Mouse (Mus musculus) brain, embryonic 14.5 days (tissue): ENCODE results near the gene Traf2.

ENCODE experiments used
- CTCF ChIP-seq: fragments of 200-500 bp; IDR thresholded peaks from 2 replicates; pipeline ENCODE4 v1.5.1; 2012; ENCODE audit warnings: inconsistent platforms, mild to moderate bottlenecking, moderate library complexity, borderline replicate concordance; ENCODE audit not compliant: insufficient read depth, insufficient read length; ENCODE audit errors: extremely low read depth
- POLR2A ChIP-seq: fragments of 200-500 bp; IDR thresholded peaks from 2 replicates; pipeline ENCODE4 v1.6.1; 2012; ENCODE audit warnings: mild to moderate bottlenecking, inconsistent platforms, borderline replicate concordance; ENCODE audit not compliant: poor library complexity, insufficient read depth, insufficient read length, severe bottlenecking; ENCODE audit errors: extremely low read depth

DNA sequence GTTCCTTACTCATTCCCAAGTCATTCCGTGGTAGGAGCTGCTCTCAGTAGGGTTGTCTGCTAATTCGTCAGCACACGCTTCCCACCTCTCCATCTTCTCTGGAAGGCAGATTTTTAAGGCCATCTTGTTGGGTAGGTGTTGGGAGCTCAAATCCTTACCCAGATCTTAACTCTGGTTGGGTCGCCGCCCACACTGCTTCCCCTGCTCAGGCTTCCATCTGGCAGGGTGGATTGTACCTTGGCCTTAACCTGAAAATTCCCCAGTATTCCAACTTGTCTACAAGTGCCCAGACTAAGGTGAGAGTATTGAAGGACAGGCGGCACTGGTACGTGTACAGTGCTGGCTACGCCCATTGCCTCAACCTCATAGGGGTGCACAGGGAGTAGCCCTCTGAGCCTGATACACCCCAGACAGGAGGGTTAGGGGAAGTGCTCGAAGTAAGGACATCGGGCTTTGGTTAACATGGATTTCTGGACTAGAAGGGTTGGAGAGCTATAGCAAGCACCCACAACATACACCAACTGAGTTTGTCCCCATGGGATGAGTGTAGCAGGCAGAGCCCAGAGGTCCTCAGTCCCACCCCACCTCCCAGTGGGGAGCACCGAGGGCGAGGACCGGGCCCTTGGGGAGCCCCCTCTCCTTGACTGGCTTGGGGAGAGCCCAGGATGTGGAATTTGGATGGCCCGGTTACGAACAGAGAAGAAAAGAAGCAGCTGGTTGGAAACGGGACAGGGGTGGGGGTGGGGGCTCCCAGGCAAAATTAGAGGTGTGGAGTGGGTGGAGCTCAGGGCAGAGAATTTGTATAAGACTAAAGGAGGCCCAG lies 29.5 kb upstream of the Traf2 start:
- TF ChIP-seq POLR2A (no peak), CTCF (no peak)
